Mouse (Mus musculus) brown adipose tissue, adult 24 weeks (tissue): ENCODE results near the gene Atp8a1. TPM values are rescaled to one million over a fixed set of nuclear protein-coding genes. Genes with fewer than 3 reads are reported as not detected.

ENCODE experiments used
- polyA plus RNA-seq: library from polyadenylated mRNA; stranded (reverse); fragments of >200 nt; gene quantifications from 2 replicates; pipeline ENCODE4 v1.2.4, GENCODE M21; 2012; ENCODE audit not compliant: missing spikeins, insufficient read depth, insufficient read length

Atp8a1 gene
- polyA plus RNA-seq, 1 experiment: 20.9 TPM

Other genes starting within 250 kb of the Atp8a1 start
- gene Shisa3, start 239.6 kb downstream of the Atp8a1 start, polyA plus RNA-seq: not detected in 2 replicates
- not detected in 2 replicates for gene Gm5108, start 94.2 kb upstream of the Atp8a1 start, polyA plus RNA-seq
- not detected in 2 replicates for gene Gm21905, start 99.0 kb upstream of the Atp8a1 start, polyA plus RNA-seq
- not detected in 2 replicates for gene Grxcr1, start 184.4 kb upstream of the Atp8a1 start, polyA plus RNA-seq